Mouse (Mus musculus): ENCODE results near the gene Cdc34. TPM values are rescaled to one million over a fixed set of nuclear protein-coding genes. Genes with fewer than 3 reads are reported as not detected.
"Not testable (repeated sequence)": the region's sequence is repeated elsewhere in the genome, so short reads cannot be mapped to it uniquely, and the experiment has no call there.

Gene Cdc34
- total RNA-seq, 2 experiments from 2014 or later = 67.1 to 77.7 TPM

- no peak for DNase-seq (ENCODE audit: extremely low spot score in 1 of 2, low spot score in 1 of 2)
Observed at GRCm38 (mm10) chr10:79694379-79694655, 12.3 kb downstream of the Cdc34 start.

GRCm38 (mm10) chr10:79695231-79696128, 13.5 kb downstream of the Cdc34 start:
- peak; percentile 59 to 81 for DNase-seq (ENCODE audit: extremely low spot score in 1 of 2, low spot score in 1 of 2)

- DNase-seq (ENCODE audit: extremely low spot score in 1 of 2, low spot score in 1 of 2) = no peak
Observed at GRCm38 (mm10) chr10:79696129-79696651, 14.2 kb downstream of the Cdc34 start.

GRCm38 (mm10) chr10:79697916-79698315, 15.9 kb downstream of the Cdc34 start:
- no peak for DNase-seq (ENCODE audit: extremely low spot score in 1 of 2, low spot score in 1 of 2)

GRCm38 (mm10) chr10:79698459-79698858, 16.5 kb downstream of the Cdc34 start:
- no peak for DNase-seq (ENCODE audit: extremely low spot score in 1 of 2, low spot score in 1 of 2)

- DNase-seq (ENCODE audit: extremely low spot score in 1 of 2, low spot score in 1 of 2) = no peak
Observed at GRCm38 (mm10) chr10:79700676-79701075, 18.7 kb downstream of the Cdc34 start.

- no peak for DNase-seq (ENCODE audit: extremely low spot score in 1 of 2, low spot score in 1 of 2)
Observed at GRCm38 (mm10) chr10:79701443-79702129, 19.6 kb downstream of the Cdc34 start.

- DNase-seq (ENCODE audit: extremely low spot score in 1 of 2, low spot score in 1 of 2) = not testable (repeated sequence)
Observed at GRCm38 (mm10) chr10:79702970-79703369, 21.0 kb downstream of the Cdc34 start.

- no peak for DNase-seq (ENCODE audit: extremely low spot score in 1 of 2, low spot score in 1 of 2)
Observed at GRCm38 (mm10) chr10:79703541-79703940, 21.5 kb downstream of the Cdc34 start.

- peak; percentile 95 to 96 for DNase-seq (ENCODE audit: extremely low spot score in 1 of 2, low spot score in 1 of 2)
Observed at GRCm38 (mm10) chr10:79704065-79704969, 22.3 kb downstream of the Cdc34 start, which contains the start of gene Bsg. Bsg (plus strand) TSS chr10:79704491.

GRCm38 (mm10) chr10:79704970-79705360, 23.0 kb downstream of the Cdc34 start:
- DNase-seq (ENCODE audit: extremely low spot score in 1 of 2, low spot score in 1 of 2) = no peak

- DNase-seq (ENCODE audit: extremely low spot score in 1 of 2, low spot score in 1 of 2) = no peak
Observed at GRCm38 (mm10) chr10:79705951-79706350, 24.0 kb downstream of the Cdc34 start.

GRCm38 (mm10) chr10:79706406-79707094, 24.6 kb downstream of the Cdc34 start:
- DNase-seq (ENCODE audit: extremely low spot score in 1 of 2, low spot score in 1 of 2) = no peak

GRCm38 (mm10) chr10:79707162-79707561, 25.2 kb downstream of the Cdc34 start:
- DNase-seq (ENCODE audit: extremely low spot score in 1 of 2, low spot score in 1 of 2) = no peak

GRCm38 (mm10) chr10:79707759-79708158, 25.8 kb downstream of the Cdc34 start:
- no peak for DNase-seq (ENCODE audit: extremely low spot score in 1 of 2, low spot score in 1 of 2)

GRCm38 (mm10) chr10:79708668-79709067, 26.7 kb downstream of the Cdc34 start:
- DNase-seq (ENCODE audit: extremely low spot score in 1 of 2, low spot score in 1 of 2) = no peak

GRCm38 (mm10) chr10:79709307-79709706, 27.3 kb downstream of the Cdc34 start:
- DNase-seq (ENCODE audit: extremely low spot score in 1 of 2, low spot score in 1 of 2) = no peak

GRCm38 (mm10) chr10:79712029-79712428, 30.0 kb downstream of the Cdc34 start:
- DNase-seq (ENCODE audit: extremely low spot score in 1 of 2, low spot score in 1 of 2) = no peak

- DNase-seq (ENCODE audit: extremely low spot score in 1 of 2, low spot score in 1 of 2) = peak; percentile 72 to 91
Observed at GRCm38 (mm10) chr10:79712499-79713126, 30.6 kb downstream of the Cdc34 start.
